Mouse (Mus musculus): ENCODE measurements around the gene Usp36.

DNA sequence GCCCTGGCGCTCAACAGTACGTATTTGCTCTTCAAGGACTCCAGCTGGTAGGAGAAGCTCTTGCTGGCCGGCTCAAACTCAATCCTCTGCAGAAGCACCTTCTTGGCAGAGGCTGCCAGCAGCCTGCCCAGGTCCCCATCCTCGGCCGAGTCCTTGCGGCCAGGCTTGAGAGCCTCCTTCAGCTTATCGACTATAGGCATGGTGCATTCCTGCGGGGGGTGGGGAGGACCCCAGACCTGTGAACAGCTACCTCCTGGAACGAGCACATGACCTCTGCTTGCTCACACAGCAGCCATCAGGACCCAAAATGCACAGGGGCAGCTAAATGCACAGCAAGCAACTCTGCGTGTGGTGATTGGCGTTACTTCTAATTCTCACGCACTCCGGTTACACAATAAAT lies 4.3 kb downstream of the Usp36 start:
- no peak for TF ChIP-seq CTCF (conservative IDR thresholded peaks at IDR 0.05; ENCODE audit: low read length)
- no peak for TF ChIP-seq NANOG (IDR thresholded peaks at IDR 0.05; ENCODE audit: borderline replicate concordance, low read length)
- TF ChIP-seq POU5F1 (IDR thresholded peaks at IDR 0.05; ENCODE audit: borderline replicate concordance, low read length) = no peak

All from E14TG2a.4 (cell line).